Mouse (Mus musculus) heart, postnatal 36 days (tissue): ENCODE measurements around the gene Pnkd. TPM values are rescaled to one million over a fixed set of nuclear protein-coding genes. Genes with fewer than 3 reads are reported as not detected.

Experiments
- DNase-seq, 2 experiments: peaks; one replicate each; pipeline ENCODE4 v3.0.0; 2021 to 2022
- intact Hi-C: fragments of 180-260 bp; cut with DNase I; formaldehyde crosslinking; loops from one replicate; pipeline ENCODE4 v1.15.1; 2025
- total RNA-seq, 2 experiments: library from RNA; stranded (reverse); gene quantifications; 2 replicates each; pipeline ENCODE4 v1.2.3; 2021

Pnkd gene
- 100 to 1,000 TPM; 145 to 159 TPM for total RNA-seq

- intact Hi-C loops, result loop anchor here (2.0 kb wide), 5 partner anchors 20 to 168 kb away; partner anchors contain the start of genes Arpc2, Catip and Tmbim1
- peak; percentile 98 for DNase-seq
Measured at GRCm38 (mm10) chr1:74284543-74285160, at the start of gene Pnkd, which contains the start of gene Aamp. Gene Pnkd, plus strand, starts transcription at chr1:74284930. Gene Aamp, minus strand, starts transcription at chr1:74284738.

- DNase-seq, result peak; percentile 98 to 99
- intact Hi-C loops, result loop anchor here (2.0 kb wide), 1 partner anchor 49 kb away; the partner anchor contains the start of genes Aamp and Pnkd
Measured at GRCm38 (mm10) chr1:74235938-74236589, 48.7 kb upstream of the Pnkd start, which contains the start of gene Arpc2. Gene Arpc2, plus strand, starts transcription at chr1:74236084.

- intact Hi-C loops, result loop anchor here (1.0 to 2.0 kb wide), 2 partner anchors 13 to 48 kb away; partner anchors contain the start of genes Aamp and Pnkd
- DNase-seq, result peak in 1 of 2 experiments; percentile 49
Measured at GRCm38 (mm10) chr1:74236590-74237317, 48.0 kb upstream of the Pnkd start.

GRCm38 (mm10) chr1:74237671-74238070 is 47.1 kb upstream of the Pnkd start:
- intact Hi-C loops, result loop anchor here (1.0 to 2.0 kb wide), 2 partner anchors 12 to 47 kb away; partner anchors contain the start of genes Aamp and Pnkd
- no peak for DNase-seq

DNA sequence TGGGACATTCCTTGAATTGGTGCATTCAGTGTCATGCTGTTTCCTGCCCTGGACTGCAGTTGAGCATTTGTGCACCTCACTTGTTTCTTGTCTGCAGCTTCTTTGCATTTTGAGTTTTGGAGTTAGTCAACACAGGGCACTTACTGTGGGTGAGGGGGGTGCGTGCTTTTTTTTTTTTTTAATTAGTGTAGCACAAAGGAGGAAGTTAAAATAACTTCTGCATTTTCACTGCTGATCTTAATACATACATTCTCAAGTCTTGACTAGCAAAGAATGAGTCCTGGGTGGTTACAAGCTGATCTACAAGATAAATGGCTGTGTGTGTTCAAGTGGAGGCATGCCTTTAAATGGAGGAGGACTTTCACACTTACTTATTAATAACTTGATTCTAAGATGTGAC is 46.6 kb upstream of the Pnkd start:
- DNase-seq, result no peak
- intact Hi-C loops, result no loop called here

- intact Hi-C loops, result no loop called here
Measured at GRCm38 (mm10) chr1:74239162-74239561, 45.6 kb upstream of the Pnkd start.

DNA sequence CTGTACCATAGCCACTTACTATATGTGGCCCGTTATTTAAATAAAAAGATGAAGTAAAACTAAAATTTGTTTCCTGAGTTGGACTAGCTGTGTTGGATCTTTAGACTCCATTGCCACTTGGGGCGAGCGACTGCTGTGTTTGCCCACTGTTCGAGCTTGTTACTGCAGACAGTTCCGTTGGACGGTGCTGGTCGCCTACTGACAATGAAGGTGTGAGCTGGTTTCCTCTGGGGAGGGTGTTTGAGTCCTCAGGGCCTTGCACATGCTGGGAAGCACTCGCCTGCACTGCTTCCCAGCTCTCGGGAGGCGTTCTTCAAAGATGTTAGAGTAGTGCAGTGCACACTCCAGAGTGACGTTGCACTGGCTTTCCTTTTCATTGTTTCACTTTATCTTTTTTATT is 45.1 kb upstream of the Pnkd start:
- peak; percentile 23 to 32 for DNase-seq
- intact Hi-C loops, result no loop called here

More at GRCm38 (mm10) chr1:74239162-74239561, 45.6 kb upstream of the Pnkd start:
- no peak for DNase-seq

GRCm38 (mm10) chr1:74240311-74240710 is 44.4 kb upstream of the Pnkd start:
- intact Hi-C loops, result no loop called here
- DNase-seq, result peak in 1 of 2 experiments; percentile 37

DNA sequence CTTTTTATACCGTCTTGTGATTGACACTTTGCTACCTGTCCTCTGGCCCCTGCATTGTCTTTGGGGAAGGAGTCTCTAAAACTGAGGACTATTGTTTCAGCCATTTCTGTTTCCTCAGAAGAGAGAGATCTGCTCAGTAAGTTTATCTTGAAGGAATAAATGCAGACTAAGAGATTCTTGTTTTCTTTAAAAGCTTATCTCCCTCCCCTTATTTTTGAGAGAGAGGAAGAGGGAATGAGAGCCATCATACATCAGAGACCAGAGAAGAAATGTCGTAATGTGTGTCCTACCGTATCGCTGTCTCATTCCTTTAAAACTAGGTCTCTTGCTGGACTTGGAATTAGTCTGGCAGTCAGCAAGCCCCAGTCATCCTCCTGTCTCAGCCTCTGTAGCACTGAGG is 43.9 kb upstream of the Pnkd start:
- intact Hi-C loops, result no loop called here
- no peak for DNase-seq

GRCm38 (mm10) chr1:74245525-74245924 is 39.2 kb upstream of the Pnkd start:
- intact Hi-C loops, result no loop called here
- DNase-seq, result no peak

DNA sequence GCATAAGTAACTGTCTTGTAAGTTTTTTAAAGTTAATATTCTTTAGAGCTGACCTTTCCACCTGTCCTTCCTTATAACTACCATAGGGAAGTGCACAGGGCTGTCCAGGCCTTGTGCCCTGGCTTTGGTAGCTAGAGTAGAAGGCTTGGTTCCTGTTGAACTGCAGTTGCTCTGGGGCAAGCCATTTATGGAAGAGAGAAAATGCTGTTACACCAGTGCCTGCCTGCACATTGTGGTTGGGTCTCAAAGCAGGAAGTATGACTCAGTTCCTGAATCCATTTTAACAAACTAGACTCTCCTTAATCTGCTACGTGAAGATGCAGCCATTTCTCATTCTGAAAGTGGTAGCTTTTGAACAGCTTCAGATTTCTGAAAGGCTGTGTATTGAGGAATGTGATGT is 35.9 kb upstream of the Pnkd start:
- intact Hi-C loops, result loop anchor here (1.0 kb wide), 1 partner anchor 11 kb away; no protein-coding TSS in a partner anchor
- peak; percentile 34 to 47 for DNase-seq

- intact Hi-C loops, result loop anchor here (1.0 kb wide), 1 partner anchor 12 kb away; no protein-coding TSS in a partner anchor
- DNase-seq, result peak in 1 of 2 experiments; percentile 28
Measured at GRCm38 (mm10) chr1:74249331-74249980, 35.3 kb upstream of the Pnkd start.

- intact Hi-C loops, result no loop called here
- no peak for DNase-seq
Measured at GRCm38 (mm10) chr1:74250096-74250495, 34.6 kb upstream of the Pnkd start.

GRCm38 (mm10) chr1:74255704-74256345 is 28.9 kb upstream of the Pnkd start:
- no peak for DNase-seq
- intact Hi-C loops, result loop anchor here (5.0 kb wide), 1 partner anchor 49 kb away; no protein-coding TSS in a partner anchor

DNA sequence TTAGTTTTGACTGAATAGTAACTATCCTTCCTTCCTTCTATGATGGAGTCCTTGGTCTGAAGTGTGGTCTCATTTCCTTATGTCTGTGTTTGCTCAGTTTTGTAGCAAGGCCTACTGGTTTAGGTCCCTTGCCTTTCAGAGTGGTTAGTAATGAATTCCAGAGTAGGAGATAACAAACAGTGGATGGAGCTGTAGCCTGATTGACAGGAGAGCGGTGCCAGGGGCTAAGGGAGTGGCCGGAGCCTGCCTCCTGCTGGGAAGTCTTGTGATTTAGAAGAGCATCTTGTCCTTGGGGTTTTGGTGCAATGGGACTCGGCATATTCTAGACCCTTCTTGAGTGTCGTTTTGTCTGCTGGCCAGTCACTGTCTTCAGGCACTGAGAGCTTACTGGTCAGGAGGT is 27.9 kb upstream of the Pnkd start:
- intact Hi-C loops, result loop anchor here (5.0 kb wide), 1 partner anchor 49 kb away; no protein-coding TSS in a partner anchor
- DNase-seq, result no peak

DNA sequence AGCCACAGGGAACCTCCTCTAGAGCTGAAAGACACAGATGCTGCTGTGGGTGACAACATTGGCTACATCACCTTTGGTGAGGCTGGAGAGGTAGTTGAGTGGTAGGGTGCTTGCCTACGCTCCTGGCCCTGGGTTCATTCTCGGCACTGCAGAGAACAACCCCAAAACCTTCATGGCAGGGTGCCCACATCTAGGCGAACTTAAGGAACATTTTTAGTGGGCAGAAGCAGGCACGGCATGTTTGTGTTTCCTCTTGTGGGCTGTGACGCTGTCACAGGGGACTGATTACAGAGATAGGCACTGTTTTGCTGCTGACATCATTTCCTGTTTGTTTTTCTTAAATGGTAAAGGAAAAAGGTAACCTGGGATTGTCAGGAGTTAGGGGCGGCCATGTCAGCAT is 22.2 kb upstream of the Pnkd start:
- DNase-seq, result no peak
- intact Hi-C loops, result no loop called here

- DNase-seq, result no peak
- intact Hi-C loops, result no loop called here
Measured at GRCm38 (mm10) chr1:74268750-74269149, 16.0 kb upstream of the Pnkd start.

DNA sequence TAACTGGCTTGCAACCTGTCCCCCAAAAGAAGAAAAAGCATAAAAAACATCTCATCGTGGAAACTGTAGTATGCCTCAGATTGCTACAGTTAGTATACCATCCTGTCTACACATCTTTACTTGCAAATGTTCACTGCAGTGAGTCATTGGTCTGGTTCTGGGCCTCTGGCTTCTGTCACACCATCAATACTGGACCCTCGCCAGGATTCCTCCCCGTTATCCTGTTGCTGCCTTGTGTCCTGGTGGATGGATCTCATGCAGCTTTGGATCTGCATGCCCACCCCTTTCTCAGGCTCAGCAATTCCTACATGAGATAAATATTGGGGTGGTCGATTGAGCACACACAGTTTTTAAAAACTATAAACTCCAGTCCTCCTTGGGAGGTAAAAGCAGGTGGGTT is 13.1 kb upstream of the Pnkd start:
- DNase-seq, result no peak
- intact Hi-C loops, result no loop called here

DNA sequence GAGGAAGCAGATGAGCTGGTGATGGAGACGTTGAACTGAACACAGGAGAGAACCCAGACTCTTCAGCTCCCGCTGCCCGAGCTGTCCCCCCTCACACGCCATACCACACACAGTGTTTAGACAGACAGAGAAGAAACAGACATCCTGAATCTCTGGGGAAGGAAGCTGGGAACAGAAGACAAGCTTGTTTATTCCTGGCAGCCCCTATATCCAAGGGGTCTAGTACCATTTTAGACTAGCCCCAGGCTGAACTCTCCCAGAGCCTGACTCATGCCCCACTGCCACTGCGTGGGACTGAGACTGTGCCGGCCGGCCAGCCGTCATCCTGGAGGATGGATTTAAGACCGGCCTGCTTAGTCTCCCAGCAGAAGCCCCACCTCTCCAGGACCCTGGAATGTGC is 9.7 kb upstream of the Pnkd start:
- intact Hi-C loops, result no loop called here
- no peak for DNase-seq

DNA sequence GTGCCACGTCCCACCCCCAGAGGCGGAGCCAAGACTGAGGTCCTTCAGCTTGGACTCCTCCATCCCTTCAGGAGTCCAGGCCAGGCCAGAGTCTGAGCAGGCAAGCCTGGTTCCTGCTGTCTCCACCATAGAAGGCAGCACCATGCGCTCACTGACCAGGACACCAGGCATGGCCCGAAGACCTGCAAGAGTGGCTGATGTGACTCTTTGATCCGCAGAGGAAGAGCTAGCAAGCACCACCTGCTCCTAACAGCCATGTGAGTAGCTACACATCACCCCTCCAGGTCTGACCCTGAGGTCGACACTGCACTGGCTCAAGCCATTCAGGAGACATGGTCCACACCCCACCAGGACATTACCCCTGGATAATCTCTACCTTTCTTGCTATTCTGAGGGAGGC is 7.7 kb upstream of the Pnkd start:
- intact Hi-C loops, result no loop called here

More for the DNA sequence above, 7.7 kb upstream of the Pnkd start:
- no peak for DNase-seq
